Mouse (Mus musculus) heart, postnatal 25 days (tissue): ENCODE measurements around the gene Olfr593. TPM values are rescaled to one million over a fixed set of nuclear protein-coding genes. Genes with fewer than 3 reads are reported as not detected.
"Not testable (repeated sequence)": the region's sequence is repeated elsewhere in the genome, so short reads cannot be mapped to it uniquely, and the experiment has no call there.

Experiments
- DNase-seq: peaks from one replicate; pipeline ENCODE4 v3.0.0; 2022; ENCODE audit warnings: low spot score
- intact Hi-C: fragments of 180-260 bp; cut with DNase I; formaldehyde crosslinking; loops from one replicate; pipeline ENCODE4 v1.15.1; 2025
- microRNA-seq: library from miRNA; unstranded; fragments of <30 nt; microRNA quantifications from one replicate; pipeline ENCODE4 v1.2.0, GENCODE M21; 2022
- total RNA-seq, 2 experiments: library from RNA; stranded (reverse); gene quantifications; 2 replicates each; pipeline ENCODE4 v1.2.3; 2021

Gene Olfr593
- not detected for total RNA-seq

- DNase-seq, result no peak
- intact Hi-C loops, result no loop called here
Measured at GRCm38 (mm10) chr7:103211562-103211961, at the start of gene Olfr593. Gene Olfr593, plus strand, starts transcription at chr7:103211862.

DNA sequence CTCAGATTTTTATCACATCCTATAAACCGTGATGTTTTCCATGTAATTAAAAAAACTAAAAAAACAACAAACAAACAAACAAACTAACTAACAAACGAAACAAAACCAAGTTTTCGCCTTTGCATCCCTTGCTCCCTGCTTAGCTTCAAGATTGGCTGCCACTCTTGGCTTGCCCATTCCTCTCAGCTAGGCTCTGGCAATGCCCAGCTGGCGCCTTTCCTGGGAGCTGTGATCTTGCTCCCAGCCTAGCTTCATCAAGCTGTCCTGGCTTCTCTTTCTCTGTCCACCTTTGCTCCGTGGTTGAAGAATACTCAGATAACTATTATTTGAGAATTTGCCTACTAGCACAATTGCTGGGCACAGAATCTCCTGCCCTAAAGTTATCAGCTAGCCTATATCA, 42.0 kb upstream of the Olfr593 start:
- intact Hi-C loops, result no loop called here
- no peak for DNase-seq

GRCm38 (mm10) chr7:103178240-103178639, 33.4 kb upstream of the Olfr593 start, which contains the start of gene Olfr591:
Gene Olfr591, minus strand, starts transcription at chr7:103178340.
- DNase-seq, result no peak
- intact Hi-C loops, result no loop called here

- intact Hi-C loops, DNase-seq: not testable (repeated sequence)
Measured at GRCm38 (mm10) chr7:103184503-103184902, 27.2 kb upstream of the Olfr593 start, which contains the start of gene Olfr592. Gene Olfr592, plus strand, starts transcription at chr7:103184803.

DNA sequence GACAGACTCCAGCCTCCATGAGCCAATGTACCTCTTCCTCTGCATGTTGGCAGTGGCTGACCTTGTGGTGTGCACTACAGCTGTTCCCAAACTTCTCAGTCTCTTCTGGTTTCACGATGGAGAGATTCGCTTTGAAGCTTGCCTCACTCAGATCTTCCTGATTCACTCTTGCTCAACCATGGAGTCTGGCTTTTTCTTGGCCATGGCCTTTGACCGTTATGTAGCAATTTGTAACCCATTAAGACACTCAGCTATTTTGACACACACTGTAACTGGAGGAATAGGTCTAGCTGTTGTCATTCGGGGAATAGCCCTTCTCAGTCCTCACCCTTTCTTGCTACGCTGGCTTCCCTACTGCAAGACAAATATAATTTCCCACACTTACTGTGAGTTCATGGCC, 388 bp downstream of the Olfr593 start:
- intact Hi-C loops, result not testable (repeated sequence)

DNA sequence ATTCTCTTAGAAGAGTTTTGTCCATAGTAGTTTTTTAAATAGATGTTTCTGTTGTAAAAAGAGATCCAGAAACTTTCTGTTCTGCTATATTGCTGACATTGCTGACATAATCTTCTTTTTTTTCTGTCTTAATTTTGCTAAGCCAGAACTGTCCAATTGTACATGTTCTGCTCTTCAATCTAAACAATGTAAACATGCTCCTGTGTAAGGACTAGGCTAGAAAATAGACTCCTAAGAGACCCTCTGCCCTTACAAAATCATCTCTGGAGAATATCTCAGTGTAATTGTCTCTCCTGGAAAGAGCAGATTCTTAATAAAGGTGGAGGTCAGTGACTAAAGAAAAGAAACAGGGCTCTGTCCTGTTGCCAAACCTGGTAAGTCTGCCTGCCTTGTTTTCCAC, 5.0 kb downstream of the Olfr593 start, which contains the start of gene Olfr594:
Gene Olfr594 (plus strand): TSS at position 301 of the 400 bp plus-strand sequence.
- DNase-seq, result no peak
- intact Hi-C loops, result no loop called here

More for the DNA sequence above, 388 bp downstream of the Olfr593 start:
- DNase-seq, result not testable (repeated sequence)

DNA sequence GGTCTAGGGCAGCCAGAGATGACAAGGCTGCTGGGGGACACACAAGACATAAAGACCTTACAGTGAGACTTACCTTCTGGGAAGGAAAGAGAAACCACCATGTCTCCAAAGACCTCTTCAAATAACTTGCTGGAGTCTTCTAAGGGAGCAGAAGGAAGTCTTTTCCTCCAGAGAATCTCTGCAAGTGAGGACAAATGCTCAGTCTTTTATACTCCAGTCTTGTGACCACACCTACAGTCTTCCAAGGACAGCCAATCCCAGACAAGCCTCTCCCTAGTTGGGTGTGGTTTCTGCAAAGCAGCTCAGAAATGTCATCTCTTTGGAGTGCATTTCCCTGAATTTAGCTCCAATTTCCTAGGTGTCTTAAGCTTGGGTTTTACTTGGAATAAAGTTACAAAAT, 40.7 kb downstream of the Olfr593 start, which contains the start of gene Usp17ld:
Gene Usp17ld (minus strand): TSS at position 101 of the 400 bp plus-strand sequence.
- DNase-seq, intact Hi-C loops: not testable (repeated sequence)

Small RNAs within 50 kb of the gene (microRNA-seq; reads per million reads assigned to microRNA genes)
- not detected for gene Gm25171

Other genes with a start within 250 kb of the Olfr593 start
- not detected for gene Olfr576, start 249.2 kb upstream of the Olfr593 start, total RNA-seq
- not detected for gene Olfr577, start 235.9 kb upstream of the Olfr593 start, total RNA-seq
- gene Olfr578, start 222.5 kb upstream of the Olfr593 start, total RNA-seq, result not detected
- not detected for gene Olfr582, start 173.8 kb upstream of the Olfr593 start, total RNA-seq
- not detected for gene Olfr583, start 160.6 kb upstream of the Olfr593 start, total RNA-seq
- gene Olfr584, start 130.0 kb upstream of the Olfr593 start, total RNA-seq, result not detected
- gene Olfr585, start 114.1 kb upstream of the Olfr593 start, total RNA-seq, result not detected
- not detected for gene Olfr586, start 86.2 kb upstream of the Olfr593 start, total RNA-seq
- gene Olfr588-ps1, start 71.0 kb upstream of the Olfr593 start, total RNA-seq, result not detected
- gene Olfr589, start 55.5 kb upstream of the Olfr593 start, total RNA-seq, result not detected
- not detected for gene Olfr591, start 33.5 kb upstream of the Olfr593 start, total RNA-seq
- not detected for gene Olfr592, start 27.1 kb upstream of the Olfr593 start, total RNA-seq
- not detected for gene Olfr594, start 5.1 kb downstream of the Olfr593 start, total RNA-seq
- not detected for gene Usp17ld, start 40.6 kb downstream of the Olfr593 start, total RNA-seq
- gene Olfr596, start 93.8 kb downstream of the Olfr593 start, total RNA-seq, result not detected
- not detected for gene Olfr597, start 104.5 kb downstream of the Olfr593 start, total RNA-seq
- gene Olfr598, start 111.7 kb downstream of the Olfr593 start, total RNA-seq, result not detected
- gene Olfr599, start 124.1 kb downstream of the Olfr593 start, total RNA-seq, result not detected
- gene Olfr600, start 137.8 kb downstream of the Olfr593 start, total RNA-seq, result not detected
- gene Olfr601, start 150.8 kb downstream of the Olfr593 start, total RNA-seq, result not detected
- gene Olfr603, start 174.3 kb downstream of the Olfr593 start, total RNA-seq, result not detected
- gene Usp17lc, start 203.2 kb downstream of the Olfr593 start, total RNA-seq, result not detected
- not detected for gene Olfr605, start 233.6 kb downstream of the Olfr593 start, total RNA-seq
- not detected for gene Olfr606, start 237.2 kb downstream of the Olfr593 start, total RNA-seq